Mouse (Mus musculus) erythroblast, embryonic 14.5 days (primary cell): ENCODE results near the gene Cyb561d1. TPM values are rescaled to one million over a fixed set of nuclear protein-coding genes. Genes with fewer than 3 reads are reported as not detected.
A peak's percentile ranks its signal among the peaks of the same experiment; 100 is the strongest.
"Not testable (repeated sequence)": the region's sequence is repeated elsewhere in the genome, so short reads cannot be mapped to it uniquely, and the experiment has no call there.

Experiments used
- H3K27me3 ChIP-seq: 2 replicates; pipeline ENCODE4 v1.6.1; 2012; ENCODE audit warnings: inconsistent platforms; ENCODE audit not compliant: control insufficient read depth
- H3K36me3 ChIP-seq: 2 replicates; pipeline ENCODE4 v1.6.1; 2012; ENCODE audit warnings: mild to moderate bottlenecking, inconsistent platforms; ENCODE audit not compliant: control insufficient read depth
- H3K4me1 ChIP-seq: 2 replicates; pipeline ENCODE4 v1.6.1; 2012; ENCODE audit warnings: inconsistent platforms; ENCODE audit not compliant: control insufficient read depth
- H3K4me3 ChIP-seq: replicated peaks from 2 replicates; pipeline ENCODE3; 2012; ENCODE audit warnings: moderate library complexity, mild to moderate bottlenecking, inconsistent platforms
- H3K9me3 ChIP-seq: 2 replicates; pipeline ENCODE4 v1.6.1; 2012; ENCODE audit warnings: low read length, inconsistent platforms, mixed read lengths; ENCODE audit not compliant: control insufficient read depth
- GATA1 ChIP-seq: IDR thresholded peaks from 2 replicates; pipeline ENCODE4 v1.6.1; 2012; ENCODE audit warnings: low read length, inconsistent platforms, mixed read lengths
- TAL1 ChIP-seq: IDR thresholded peaks from 3 replicates; pipeline ENCODE4 v1.6.1; 2012; ENCODE audit warnings: low read length, inconsistent platforms, mixed read lengths
- polyA plus RNA-seq: library from polyadenylated mRNA; stranded (reverse); fragments of >175 nt; gene quantifications from 2 replicates; pipeline ENCODE4 v1.2.3, GENCODE M21; 2012

Cyb561d1 gene
- polyA plus RNA-seq: 0.33 and 0.34 TPM in 2 replicates

- TF ChIP-seq TAL1 (no peak), GATA1 (no peak)
- H3K4me3 ChIP-seq: peak within 1 kb of the TSS; percentile 73
- no peaks in the 10 kb centered on the region for H3K9me3 ChIP-seq
- peaks cover 47% of the 10 kb centered on the region for H3K4me1 ChIP-seq
- H3K36me3 ChIP-seq: peaks cover 47% of the 10 kb centered on the region
- no peaks in the 10 kb centered on the region for H3K27me3 ChIP-seq
Observed at GRCm38 (mm10) chr3:108200329-108201323, at the start of gene Cyb561d1. Gene Cyb561d1 (minus strand): TSS chr3:108201212.

- no peak overlapping the region for H3K4me3 ChIP-seq
- TF ChIP-seq TAL1: no peak
- no peak for TF ChIP-seq GATA1
- H3K36me3 ChIP-seq: no peaks in the 10 kb centered on the region
- no peaks in the 10 kb centered on the region for H3K27me3 ChIP-seq
- peaks cover 2% of the 10 kb centered on the region for H3K9me3 ChIP-seq
- no peaks in the 10 kb centered on the region for H3K4me1 ChIP-seq
Observed at GRCm38 (mm10) chr3:108246857-108247256, 45.8 kb upstream of the Cyb561d1 start.

- H3K4me3 ChIP-seq: no peak overlapping the region
- TF ChIP-seq GATA1 (no peak), TAL1 (no peak)
- no peaks in the 10 kb centered on the region for H3K36me3 ChIP-seq
- no peaks in the 10 kb centered on the region for H3K4me1 ChIP-seq
- peaks cover 2% of the 10 kb centered on the region for H3K9me3 ChIP-seq
- H3K27me3 ChIP-seq: peaks cover 2% of the 10 kb centered on the region; the same call in 1 of the 2 replicates
Observed at GRCm38 (mm10) chr3:108241243-108241839, 40.3 kb upstream of the Cyb561d1 start.

DNA sequence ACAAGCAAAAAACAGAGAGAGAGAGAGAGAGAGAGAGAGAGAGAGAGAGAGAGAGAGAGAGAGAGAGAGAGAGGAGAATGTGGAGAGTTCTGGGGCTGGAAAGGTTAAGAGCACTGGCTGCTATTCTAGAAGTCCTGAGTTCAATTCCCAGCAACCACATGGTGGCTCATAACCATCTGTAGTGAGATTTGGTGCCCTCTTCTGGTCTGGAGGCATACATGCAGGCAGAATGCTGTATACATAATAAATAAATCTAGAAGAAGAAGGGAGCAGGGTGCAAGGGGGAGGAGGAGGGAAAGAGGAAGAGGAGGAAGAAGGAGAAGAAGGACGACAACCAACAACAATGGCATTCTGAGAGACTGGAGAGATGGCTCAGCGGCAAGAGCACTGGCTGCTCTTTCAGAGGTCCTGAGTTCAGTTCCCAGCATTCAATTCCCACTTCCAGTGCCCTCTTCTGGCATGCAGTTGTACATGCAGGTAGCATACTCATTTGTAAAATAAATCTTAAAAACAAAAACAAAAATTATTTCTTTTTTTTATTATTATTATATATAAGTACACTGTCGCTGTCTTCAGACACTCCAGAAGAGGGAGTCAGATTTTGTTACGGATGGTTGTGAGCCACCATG, 36.6 kb upstream of the Cyb561d1 start:
- H3K36me3 ChIP-seq, H3K9me3 ChIP-seq, H3K4me1 ChIP-seq, H3K4me3 ChIP-seq, H3K27me3 ChIP-seq: not testable (repeated sequence)

DNA sequence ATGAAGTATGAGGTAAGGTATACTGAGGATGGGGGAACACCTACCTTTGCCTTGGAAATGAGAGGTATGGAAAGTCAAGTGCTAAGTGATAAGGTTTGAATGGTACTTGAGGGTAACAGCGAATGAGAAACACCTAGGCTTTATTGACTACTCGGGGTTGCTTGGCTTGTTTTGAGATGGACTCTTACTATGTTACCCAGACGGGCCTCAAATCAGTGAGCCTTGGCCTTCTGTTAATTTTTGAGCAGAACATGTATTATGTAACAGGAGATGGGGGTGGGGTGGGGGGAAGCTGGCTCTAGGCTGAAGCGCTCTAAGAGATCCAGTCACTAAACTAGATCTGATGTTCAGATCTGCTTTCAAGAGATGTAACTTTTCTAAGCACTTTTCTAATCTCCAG, 30.6 kb upstream of the Cyb561d1 start:
- Histone ChIP-seq H3K36me3 (no peaks in the 10 kb centered on the region), H3K4me1 (0 out of 2 replicates have a peak, but pooled peaks cover under 1% of the 10 kb centered on the region), H3K4me3 (no peak overlapping the region), H3K27me3 (peaks cover 40% of the 10 kb centered on the region), H3K9me3 (no peaks in the 10 kb centered on the region)
- TF ChIP-seq TAL1 (no peak), GATA1 (no peak)

DNA sequence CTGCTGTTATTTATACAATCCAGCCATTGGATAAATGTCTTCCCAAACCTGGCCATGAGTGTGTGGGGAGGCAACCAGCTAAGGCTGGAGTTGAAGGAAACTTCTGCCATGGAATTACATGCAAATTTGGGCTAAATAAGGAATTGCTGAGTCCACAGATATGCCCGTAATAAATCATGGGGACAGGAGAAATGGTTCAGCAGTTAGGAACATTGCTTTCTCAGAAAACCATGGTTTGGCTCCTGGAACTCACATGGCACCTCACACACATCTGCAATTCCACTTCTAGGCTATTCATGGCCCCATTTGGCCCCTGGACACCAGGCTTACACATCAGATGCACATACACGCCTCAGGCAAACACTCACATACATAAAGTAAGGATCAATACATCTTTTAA, 26.5 kb upstream of the Cyb561d1 start:
- Histone ChIP-seq H3K9me3 (peaks cover 2% of the 10 kb centered on the region; the same call in 1 of the 2 replicates), H3K4me3 (no peak overlapping the region), H3K4me1 (0 out of 2 replicates have a peak, but pooled peaks cover 3% of the 10 kb centered on the region), H3K27me3 (peaks cover 82% of the 10 kb centered on the region), H3K36me3 (no peaks in the 10 kb centered on the region)
- TF ChIP-seq GATA1: no peak
- TF ChIP-seq TAL1: no peak

DNA sequence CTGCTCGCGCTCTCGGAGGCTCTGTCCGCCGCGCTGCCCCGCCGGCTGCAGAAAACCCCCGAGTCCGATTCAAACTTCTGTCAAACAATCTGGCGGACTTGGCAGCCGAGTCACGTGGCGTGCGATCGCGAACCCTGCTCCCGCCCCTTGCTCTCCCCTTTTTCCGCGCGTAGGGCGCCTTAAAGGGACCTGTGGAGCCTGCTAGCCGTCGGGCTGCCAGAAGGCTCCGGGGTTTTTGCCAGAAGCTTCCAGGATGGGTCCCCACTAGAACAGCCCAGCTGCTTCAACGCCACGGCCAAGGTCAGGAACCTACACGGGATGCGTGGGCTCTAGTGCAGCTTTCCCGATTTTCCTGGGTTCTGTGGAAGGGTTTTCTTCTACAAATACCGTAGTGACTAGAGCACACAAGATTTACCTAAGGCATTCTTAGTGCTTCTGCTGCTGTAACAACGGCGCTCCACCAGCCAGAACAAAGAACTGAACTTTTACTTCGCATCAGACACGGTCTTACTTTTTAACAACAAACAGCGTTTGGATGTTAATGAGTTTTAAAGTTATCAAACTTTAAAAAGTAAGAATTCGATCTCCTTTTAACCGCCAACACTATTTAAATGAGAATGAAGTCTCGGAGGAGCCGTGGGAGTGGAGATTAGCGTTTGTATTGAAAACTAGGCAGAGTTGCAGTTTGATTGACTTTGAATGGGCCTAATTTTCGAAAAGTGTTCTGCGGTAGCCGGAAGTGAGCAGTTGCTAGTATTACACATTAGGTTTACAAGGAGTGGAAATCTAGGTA, 25.7 kb upstream of the Cyb561d1 start, which contains the start of gene Sypl2:
Sypl2 (minus strand) TSS at position 91 of the 793 bp plus-strand sequence.
- H3K27me3 ChIP-seq: peaks cover 85% of the 10 kb centered on the region
- 0 out of 2 replicates have a peak, but pooled peaks cover 3% of the 10 kb centered on the region for H3K4me1 ChIP-seq
- H3K9me3 ChIP-seq: peaks cover 2% of the 10 kb centered on the region; the same call in 1 of the 2 replicates
- no peaks in the 10 kb centered on the region for H3K36me3 ChIP-seq
- no peak within 1 kb of the TSS for H3K4me3 ChIP-seq
- no peak for TF ChIP-seq GATA1
- TF ChIP-seq TAL1: no peak
